In genomic region chr5:150152071-150152879, GRCm38 (mm10) we compare ENCODE assay signal across 8 mouse cellular contexts. TPM values are rescaled to one million over a fixed set of nuclear protein-coding genes. Genes with fewer than 3 reads are reported as not detected.
DNase-seq lines count a peak whose midpoint lies in the region; ATAC-seq lines count a peak whose summit lies in the region.

No protein-coding gene starts in this region.

- H3K4me2 ChIP-seq in embryonic facial prominence, embryonic 15.5 days (replicated peaks): no peak overlapping the region
- peak overlapping the region; percentile 16; the same call in 1 of the 2 replicates for H3K4me2 ChIP-seq in limb, embryonic 11.5 days (ENCODE audit: low read depth, severe bottlenecking)

- ATAC-seq in embryonic facial prominence, embryonic 15.5 days (ENCODE audit: insufficient number of reproducible peaks, low FRiP score, low TSS enrichment, low read depth): peak; percentile 25; the same call in 1 of the 2 replicates
- ATAC-seq in limb, embryonic 11.5 days (ENCODE audit: insufficient number of reproducible peaks, low FRiP score, low TSS enrichment, low read depth): peak; percentile 68

- H3K4me1 ChIP-seq in embryonic facial prominence, embryonic 15.5 days: peaks cover 15% of the 10 kb centered on the region
- H3K4me1 ChIP-seq in limb, embryonic 11.5 days (ENCODE audit: control insufficient read depth, insufficient read depth, low read length): no peaks in the 10 kb centered on the region

- H3K4me3 ChIP-seq in embryonic facial prominence, embryonic 15.5 days (replicated peaks): no peak overlapping the region
- H3K4me3 ChIP-seq in limb, embryonic 11.5 days (ENCODE audit: low read depth, low read length): no peak overlapping the region

- no peak overlapping the region for H3K27ac ChIP-seq in embryonic facial prominence, embryonic 15.5 days (replicated peaks)
- H3K27ac ChIP-seq in limb, embryonic 11.5 days (replicated peaks; ENCODE audit: low read depth, low read length): no peak overlapping the region

- DNase-seq in layer of hippocampus, adult 11-12 months (ENCODE audit: low spot score): peak; percentile 44
- no peak for DNase-seq in layer of hippocampus, adult 18-20 months (ENCODE audit: low spot score in 2 of 2)
- peak; percentile 49 for DNase-seq in cerebellum, adult 9-10 months
- peak; percentile 44 for DNase-seq in limb, embryonic 11.5 days (ENCODE audit: low spot score)
- DNase-seq in retina, postnatal 1 day: peak; percentile 14
- DNase-seq in thymus, postnatal 10 days (ENCODE audit: low spot score in 2 of 2): no peak
- no peak for DNase-seq in yolk sac, embryonic 10.5 days (ENCODE audit: low spot score)

- H3K9me3 ChIP-seq in embryonic facial prominence, embryonic 15.5 days (replicated peaks): no peaks in the 10 kb centered on the region
- H3K9me3 ChIP-seq in limb, embryonic 11.5 days (ENCODE audit: control insufficient read depth, low read length): no peaks in the 10 kb centered on the region

- no peaks in the 10 kb centered on the region for H3K27me3 ChIP-seq in embryonic facial prominence, embryonic 15.5 days
- no peaks in the 10 kb centered on the region for H3K27me3 ChIP-seq in limb, embryonic 11.5 days (ENCODE audit: control insufficient read depth, insufficient read depth, low read length)

- H3K9ac ChIP-seq in embryonic facial prominence, embryonic 15.5 days: no peak overlapping the region
- H3K9ac ChIP-seq in limb, embryonic 11.5 days (ENCODE audit: low read length): 0 out of 2 replicates have a peak overlapping the region, but pooled peaks have one; percentile 18

- 52% methylated on average over 22 of the region's 22 CpGs for WGBS in embryonic facial prominence, embryonic 15.5 days
- WGBS in limb, embryonic 11.5 days: 64% methylated on average over 22 of the region's 22 CpGs

- H3K36me3 ChIP-seq in embryonic facial prominence, embryonic 15.5 days: no peaks in the 10 kb centered on the region
- no peaks in the 10 kb centered on the region for H3K36me3 ChIP-seq in limb, embryonic 11.5 days (ENCODE audit: control insufficient read depth, insufficient read depth, low read length)

RNA-seq across cellular contexts. Expression of gene Fry, which starts 33.8 kb away (rescaled TPM):
- total RNA-seq in layer of hippocampus, adult 18-20 months (2021): 100 to 1,000 TPM; 196 to 210 TPM
- polyA plus RNA-seq in embryonic facial prominence, embryonic 15.5 days (2015; fragmentation: Nextera tagmentation; extraction: Ambion mirVana): 9.8 and 11.4 TPM in 2 replicates
- 4.7 and 5.2 TPM in 2 replicates for polyA plus RNA-seq in limb, embryonic 11.5 days (2014; fragmentation: Nextera tagmentation; extraction: Ambion mirVana)

Comparison
In these comparisons a context has a peak if more than half of its experiments do, and no peak if none do; other contexts are left out.
1. DNase-seq: peak in layer of hippocampus, adult 11-12 months (single experiment), cerebellum, adult 9-10 months (single experiment), limb, embryonic 11.5 days (single experiment) and retina, postnatal 1 day (single experiment); none in layer of hippocampus, adult 18-20 months (0 of 2), thymus, postnatal 10 days (0 of 2) and yolk sac, embryonic 10.5 days (single experiment).